Mouse (Mus musculus): ENCODE measurements around the gene Nacc2. TPM values are rescaled to one million over a fixed set of nuclear protein-coding genes. Genes with fewer than 3 reads are reported as not detected.

Gene Nacc2
- polyA plus RNA-seq, 1 experiment from 2014 or later: 3.9 TPM

DNA sequence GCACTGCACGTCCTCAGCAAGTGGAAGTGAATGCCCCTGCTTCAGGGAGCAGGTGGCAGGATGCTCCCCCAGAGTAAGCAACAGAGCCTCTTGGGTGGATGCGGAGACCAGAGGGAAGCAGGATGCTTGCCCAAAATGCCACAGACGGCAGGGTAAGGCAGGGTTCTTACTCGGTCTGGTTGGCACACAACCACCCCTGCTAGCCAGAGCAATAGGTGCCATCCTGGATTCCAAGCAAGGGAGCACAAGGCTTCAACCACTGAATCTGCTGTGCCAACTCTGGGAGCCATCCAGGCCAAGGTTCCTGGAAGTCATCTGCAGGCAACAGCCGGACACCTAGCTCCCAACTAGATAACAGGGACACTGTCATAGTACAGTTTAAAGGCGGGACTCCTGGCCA is 14.8 kb downstream of the Nacc2 start:
- H3K27ac ChIP-seq (ENCODE audit: low read depth): no peak overlapping the region
- H3K9ac ChIP-seq (replicated peaks): no peak overlapping the region
- no peaks in the 10 kb centered on the region for H3K36me3 ChIP-seq (replicated peaks; ENCODE audit: insufficient read depth, low read length)
- H3K4me1 ChIP-seq (ENCODE audit: insufficient read depth): no peaks in the 10 kb centered on the region
- no peak for DNase-seq
- ATAC-seq: no peak
- H3K4me2 ChIP-seq (ENCODE audit: low read depth, low read length): no peak overlapping the region
- TF ChIP-seq EP300 (IDR thresholded peaks at IDR 0.05; ENCODE audit: low read depth) (no peak), CTCF (IDR thresholded peaks at IDR 0.05; ENCODE audit: low read depth) (no peak)
- H3K27me3 ChIP-seq (ENCODE audit: insufficient read depth, low read length): no peaks in the 10 kb centered on the region
- no peak overlapping the region for H3K4me3 ChIP-seq (ENCODE audit: low read depth, low read length)
- H3K9me3 ChIP-seq (ENCODE audit: low read length): no peaks in the 10 kb centered on the region
- WGBS (ENCODE audit: insufficient replicate concordance): 81% methylated on average over 6 of the region's 6 CpGs

GRCm38 (mm10) chr2:26107011-26107410 is 16.0 kb downstream of the Nacc2 start:
- no peak for ATAC-seq
- H3K27ac ChIP-seq (ENCODE audit: low read depth): no peak overlapping the region
- WGBS (ENCODE audit: insufficient replicate concordance): 80% methylated on average over 8 of the region's 8 CpGs

GRCm38 (mm10) chr2:26106233-26106632 is 16.8 kb downstream of the Nacc2 start:
- H3K9ac ChIP-seq (replicated peaks): no peak overlapping the region
- TF ChIP-seq CTCF (IDR thresholded peaks at IDR 0.05; ENCODE audit: low read depth) (no peak), EP300 (IDR thresholded peaks at IDR 0.05; ENCODE audit: low read depth) (no peak)
- DNase-seq: no peak
- H3K9me3 ChIP-seq (ENCODE audit: low read length): no peaks in the 10 kb centered on the region
- no peak overlapping the region for H3K4me2 ChIP-seq (ENCODE audit: low read depth, low read length)
- no peaks in the 10 kb centered on the region for H3K4me1 ChIP-seq (ENCODE audit: insufficient read depth)
- H3K36me3 ChIP-seq (replicated peaks; ENCODE audit: insufficient read depth, low read length): no peaks in the 10 kb centered on the region
- 74% methylated on average over 2 of the region's 2 CpGs for WGBS (ENCODE audit: insufficient replicate concordance)
- H3K27ac ChIP-seq (ENCODE audit: low read depth): no peak overlapping the region
- ATAC-seq: no peak
- H3K4me3 ChIP-seq (ENCODE audit: low read depth, low read length): no peak overlapping the region
- no peaks in the 10 kb centered on the region for H3K27me3 ChIP-seq (ENCODE audit: insufficient read depth, low read length)

More at GRCm38 (mm10) chr2:26107011-26107410, 16.0 kb downstream of the Nacc2 start:
- no peak overlapping the region for H3K4me2 ChIP-seq (ENCODE audit: low read depth, low read length)
- H3K27me3 ChIP-seq (ENCODE audit: insufficient read depth, low read length): no peaks in the 10 kb centered on the region
- H3K4me1 ChIP-seq (ENCODE audit: insufficient read depth): no peaks in the 10 kb centered on the region
- no peak for DNase-seq
- H3K36me3 ChIP-seq (replicated peaks; ENCODE audit: insufficient read depth, low read length): no peaks in the 10 kb centered on the region
- H3K9ac ChIP-seq (replicated peaks): no peak overlapping the region
- H3K4me3 ChIP-seq (ENCODE audit: low read depth, low read length): no peak overlapping the region
- no peak for TF ChIP-seq EP300 (IDR thresholded peaks at IDR 0.05; ENCODE audit: low read depth)
- TF ChIP-seq CTCF (IDR thresholded peaks at IDR 0.05; ENCODE audit: low read depth): no peak
- no peaks in the 10 kb centered on the region for H3K9me3 ChIP-seq (ENCODE audit: low read length)

DNA sequence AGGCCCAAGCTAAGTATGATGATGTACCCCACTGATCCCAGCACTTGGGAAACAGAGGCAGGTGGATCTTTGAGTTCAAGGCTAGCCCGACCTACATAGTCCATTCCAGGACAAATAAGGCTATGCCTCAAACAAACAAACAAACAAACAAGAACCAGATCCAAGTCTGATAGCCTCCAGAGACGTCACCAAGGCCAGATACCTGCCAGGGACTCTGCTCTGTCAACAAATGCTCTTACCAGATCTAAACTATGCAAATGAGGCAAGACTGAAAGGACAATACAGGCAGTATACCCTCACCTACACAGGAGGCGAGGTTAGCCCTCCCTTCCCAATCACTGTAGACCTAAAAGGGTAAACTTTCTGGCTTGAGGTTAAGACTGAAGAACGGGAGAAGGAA is 22.7 kb downstream of the Nacc2 start:
- WGBS (ENCODE audit: insufficient replicate concordance): 56% methylated on average over 4 of the region's 4 CpGs
- Histone ChIP-seq H3K27me3 (ENCODE audit: insufficient read depth, low read length) (no peaks in the 10 kb centered on the region), H3K9ac (replicated peaks) (no peak overlapping the region), H3K4me2 (ENCODE audit: low read depth, low read length) (no peak overlapping the region), H3K36me3 (replicated peaks; ENCODE audit: insufficient read depth, low read length) (no peaks in the 10 kb centered on the region), H3K4me3 (ENCODE audit: low read depth, low read length) (no peak overlapping the region), H3K4me1 (ENCODE audit: insufficient read depth) (no peaks in the 10 kb centered on the region), H3K27ac (ENCODE audit: low read depth) (no peak overlapping the region), H3K9me3 (ENCODE audit: low read length) (no peaks in the 10 kb centered on the region)
- ATAC-seq: no peak
- TF ChIP-seq CTCF (IDR thresholded peaks at IDR 0.05; ENCODE audit: low read depth) (no peak), EP300 (IDR thresholded peaks at IDR 0.05; ENCODE audit: low read depth) (no peak)
- no peak for DNase-seq

GRCm38 (mm10) chr2:26099851-26100250 is 23.2 kb downstream of the Nacc2 start:
- H3K9me3 ChIP-seq (ENCODE audit: low read length): no peaks in the 10 kb centered on the region
- WGBS (ENCODE audit: insufficient replicate concordance): 67% methylated on average over 1 of the region's 1 CpGs
- H3K9ac ChIP-seq (replicated peaks): no peak overlapping the region

GRCm38 (mm10) chr2:26099260-26099659 is 23.8 kb downstream of the Nacc2 start:
- Histone ChIP-seq H3K27ac (ENCODE audit: low read depth) (no peak overlapping the region), H3K4me2 (ENCODE audit: low read depth, low read length) (no peak overlapping the region), H3K36me3 (replicated peaks; ENCODE audit: insufficient read depth, low read length) (no peaks in the 10 kb centered on the region), H3K9me3 (ENCODE audit: low read length) (no peaks in the 10 kb centered on the region), H3K27me3 (ENCODE audit: insufficient read depth, low read length) (no peaks in the 10 kb centered on the region), H3K9ac (replicated peaks) (no peak overlapping the region), H3K4me3 (ENCODE audit: low read depth, low read length) (no peak overlapping the region), H3K4me1 (ENCODE audit: insufficient read depth) (no peaks in the 10 kb centered on the region)
- ATAC-seq (no peak), DNase-seq (no peak)
- 71% methylated on average over 5 of the region's 5 CpGs for WGBS (ENCODE audit: insufficient replicate concordance)
- TF ChIP-seq EP300 (IDR thresholded peaks at IDR 0.05; ENCODE audit: low read depth): no peak
- TF ChIP-seq CTCF (IDR thresholded peaks at IDR 0.05; ENCODE audit: low read depth): no peak

More at GRCm38 (mm10) chr2:26099851-26100250, 23.2 kb downstream of the Nacc2 start:
- no peak overlapping the region for H3K4me2 ChIP-seq (ENCODE audit: low read depth, low read length)
- H3K27me3 ChIP-seq (ENCODE audit: insufficient read depth, low read length): no peaks in the 10 kb centered on the region
- TF ChIP-seq EP300 (IDR thresholded peaks at IDR 0.05; ENCODE audit: low read depth): no peak
- no peak for TF ChIP-seq CTCF (IDR thresholded peaks at IDR 0.05; ENCODE audit: low read depth)
- H3K4me1 ChIP-seq (ENCODE audit: insufficient read depth): no peaks in the 10 kb centered on the region
- DNase-seq: no peak
- no peak overlapping the region for H3K27ac ChIP-seq (ENCODE audit: low read depth)
- no peak for ATAC-seq
- no peaks in the 10 kb centered on the region for H3K36me3 ChIP-seq (replicated peaks; ENCODE audit: insufficient read depth, low read length)
- no peak overlapping the region for H3K4me3 ChIP-seq (ENCODE audit: low read depth, low read length)

DNA sequence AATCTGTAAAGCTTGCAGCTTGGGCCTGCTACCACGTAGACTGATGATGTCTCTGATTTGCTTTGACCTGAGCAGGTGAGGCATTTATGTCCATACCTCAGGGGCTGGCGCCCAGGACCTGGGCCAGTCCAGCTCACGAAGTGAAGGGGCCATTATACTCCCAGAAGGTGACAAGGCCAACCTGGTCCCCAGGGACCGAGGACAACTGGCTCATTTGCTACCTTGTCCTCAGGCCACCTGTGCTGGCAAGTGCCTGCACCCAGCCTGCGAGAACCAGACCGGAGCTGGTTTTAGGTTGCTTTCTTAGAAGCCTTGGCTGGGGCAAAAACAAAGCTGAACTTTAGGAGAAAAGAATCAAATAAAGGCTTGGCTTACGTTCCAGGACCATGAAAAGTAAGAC is 29.1 kb downstream of the Nacc2 start:
- Histone ChIP-seq H3K27ac (ENCODE audit: low read depth) (no peak overlapping the region), H3K4me2 (ENCODE audit: low read depth, low read length) (no peak overlapping the region), H3K4me3 (ENCODE audit: low read depth, low read length) (no peak overlapping the region), H3K36me3 (replicated peaks; ENCODE audit: insufficient read depth, low read length) (no peaks in the 10 kb centered on the region), H3K27me3 (ENCODE audit: insufficient read depth, low read length) (peaks cover 26% of the 10 kb centered on the region), H3K9ac (replicated peaks) (no peak overlapping the region), H3K9me3 (ENCODE audit: low read length) (no peaks in the 10 kb centered on the region), H3K4me1 (ENCODE audit: insufficient read depth) (peaks cover 8% of the 10 kb centered on the region)
- TF ChIP-seq EP300 (IDR thresholded peaks at IDR 0.05; ENCODE audit: low read depth): no peak
- TF ChIP-seq CTCF (IDR thresholded peaks at IDR 0.05; ENCODE audit: low read depth): no peak
- DNase-seq: peak; percentile 8
- ATAC-seq: no peak
- WGBS (ENCODE audit: insufficient replicate concordance): 80% methylated on average over 7 of the region's 7 CpGs
